Comparison of ENCODE assay signal across 12 mouse cellular contexts in the genomic region with DNA sequence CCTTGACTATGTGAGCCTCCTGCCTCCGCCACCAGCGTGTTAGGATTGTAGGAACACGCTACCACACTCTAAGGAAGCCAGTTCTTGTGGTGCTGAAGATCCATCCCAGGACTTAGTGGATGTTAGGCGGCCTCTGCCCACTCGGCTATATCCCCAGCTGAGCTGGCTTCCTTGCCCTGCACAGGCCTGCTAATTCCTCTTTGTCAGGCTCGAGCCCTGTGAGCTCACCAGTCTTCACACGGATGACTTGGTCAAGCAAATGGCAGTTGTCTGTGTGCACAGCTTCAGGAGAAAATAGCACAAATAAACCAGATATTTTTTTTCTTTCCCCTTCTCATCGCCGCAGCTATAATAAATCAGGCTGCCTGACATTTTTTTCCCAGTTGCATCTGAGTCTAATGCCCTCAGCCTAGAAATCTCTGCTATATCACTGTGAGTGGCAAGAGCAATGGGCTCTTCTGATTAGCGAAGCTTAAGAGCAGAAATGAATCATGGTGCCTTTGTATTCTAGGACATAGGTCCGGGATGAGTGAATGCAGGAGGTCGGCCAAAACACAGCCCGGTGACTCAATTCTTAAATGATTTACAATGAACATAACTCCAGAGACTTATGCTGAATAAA. TPM values are rescaled to one million over a fixed set of nuclear protein-coding genes. Genes with fewer than 3 reads are reported as not detected.
DNase-seq lines count a peak whose midpoint lies in the region; ATAC-seq lines count a peak whose summit lies in the region.
"Had no signal": no experiment of that assay in that cellular context is flagged by ENCODE, and none has a peak within 500 bp of the region (broad histone marks: within the 10 kb centered on the region; RNA-seq: fewer than 3 reads in every experiment).

No protein-coding gene starts in this region.

- H3K9me3 ChIP-seq in hindbrain, embryonic 10.5 days = no peaks in the 10 kb centered on the region
- no peaks in the 10 kb centered on the region for H3K9me3 ChIP-seq in midbrain, embryonic 14.5 days (ENCODE audit: control insufficient read depth, low read length)

- peak; percentile 27 for DNase-seq in left cerebral cortex, postnatal 4 days
- DNase-seq in left cerebral cortex, adult 9 months (ENCODE audit: low spot score in 2 of 2) = no peak
- DNase-seq in hindbrain, embryonic 10.5 days (ENCODE audit: low spot score) = no peak
- peak; percentile 45 for DNase-seq in midbrain, embryonic 14.5 days
- no peak for DNase-seq in heart, adult 18-20 months
- DNase-seq in layer of hippocampus, adult 8-10 months (ENCODE audit: low spot score in 2 of 2) = no peak
- DNase-seq in cerebellum, adult 18-20 months = no peak
- DNase-seq in gastrocnemius, adult 18-20 months (ENCODE audit: low spot score) = no peak
- DNase-seq: heart, postnatal 14 days; kidney, adult 9 months had no signal

- no peaks in the 10 kb centered on the region for H3K36me3 ChIP-seq in hindbrain, embryonic 10.5 days
- no peaks in the 10 kb centered on the region for H3K36me3 ChIP-seq in midbrain, embryonic 14.5 days (ENCODE audit: control insufficient read depth, insufficient read depth, low read length)

- intact Hi-C loops in left cerebral cortex, postnatal 4 days (cut with DNase I) = no loop called here

- no peak overlapping the region for H3K4me2 ChIP-seq in midbrain, embryonic 14.5 days (ENCODE audit: low read length)

- no peaks in the 10 kb centered on the region for H3K27me3 ChIP-seq in hindbrain, embryonic 10.5 days (ENCODE audit: insufficient read depth, poor library complexity, severe bottlenecking)
- H3K27me3 ChIP-seq in midbrain, embryonic 14.5 days (ENCODE audit: control insufficient read depth, insufficient read depth, low read length) = no peaks in the 10 kb centered on the region; the same call in 1 of the 2 replicates

- WGBS in hindbrain, embryonic 10.5 days = 62% methylated on average over 13 of the region's 13 CpGs
- WGBS in midbrain, embryonic 14.5 days = 34% methylated on average over 13 of the region's 13 CpGs

- peak; percentile 34; the same call in 1 of the 2 replicates for ATAC-seq in midbrain, embryonic 14.5 days (ENCODE audit: low FRiP score, low TSS enrichment)

- H3K9ac ChIP-seq in midbrain, embryonic 14.5 days (replicated peaks; ENCODE audit: low read length) = no peak overlapping the region
- H3K9ac ChIP-seq: liver, embryonic 14.5 days had no signal

- H3K27ac ChIP-seq in hindbrain, embryonic 10.5 days = peak overlapping the region; percentile 73; the same call in 1 of the 2 replicates
- H3K27ac ChIP-seq in midbrain, embryonic 14.5 days (replicated peaks; ENCODE audit: low read depth, low read length) = peak overlapping the region; percentile 37
- H3K27ac ChIP-seq: liver, embryonic 14.5 days had no signal

- H3K4me3 ChIP-seq in hindbrain, embryonic 10.5 days = no peak overlapping the region
- no peak overlapping the region for H3K4me3 ChIP-seq in midbrain, embryonic 14.5 days (replicated peaks; ENCODE audit: low read depth, low read length)

- peaks cover 12% of the 10 kb centered on the region for H3K4me1 ChIP-seq in hindbrain, embryonic 10.5 days (replicated peaks)
- H3K4me1 ChIP-seq in midbrain, embryonic 14.5 days (ENCODE audit: control insufficient read depth, insufficient read depth, low read length) = peaks cover 6% of the 10 kb centered on the region; the same call in 1 of the 2 replicates

RNA-seq across cellular contexts. Expression of gene Pcdh8, which starts 16.4 kb away (rescaled TPM):
- 10 to 100 TPM; 77.9 to 83.4 TPM for total RNA-seq in left cerebral cortex, postnatal 4 days (2021)
- polyA plus RNA-seq in hindbrain, embryonic 10.5 days (2016; fragmentation: Nextera tagmentation; extraction: Ambion mirVana) = 33.1 and 41.3 TPM in 2 replicates
- 58.7 and 61.2 TPM in 2 replicates for polyA plus RNA-seq in midbrain, embryonic 14.5 days (2014; fragmentation: Nextera tagmentation; extraction: Ambion mirVana)
- under 1 TPM in 1 of 2 experiments, not detected in 1; 0.20 TPM for total RNA-seq in heart, adult 18-20 months (2021)
- total RNA-seq in layer of hippocampus, adult 8-10 months (2022) = 10 to 100 TPM; 62.3 to 64.6 (median 63.1) TPM
- total RNA-seq in gastrocnemius, adult 18-20 months (2021) = not detected
- polyA plus RNA-seq: liver, embryonic 14.5 days; spleen, adult 2 months had no signal

Comparison
In these comparisons a context has a peak if more than half of its experiments do, and no peak if none do; other contexts are left out.
1. DNase-seq: peak in left cerebral cortex, postnatal 4 days (single experiment) and midbrain, embryonic 14.5 days (single experiment); none in left cerebral cortex, adult 9 months (0 of 2), hindbrain, embryonic 10.5 days (single experiment), heart, adult 18-20 months (0 of 2), layer of hippocampus, adult 8-10 months (0 of 2), cerebellum, adult 18-20 months (0 of 2) and gastrocnemius, adult 18-20 months (single experiment).
2. RNA of gene Pcdh8, which starts 16.4 kb away (total RNA-seq): 77.9 to 83.4 TPM in left cerebral cortex, postnatal 4 days and 62.3 to 64.6 TPM in layer of hippocampus, adult 8-10 months; 0.20 TPM in heart, adult 18-20 months and not detected in gastrocnemius, adult 18-20 months; every median in the first group is over 10 times any median in the second.